Mouse (Mus musculus) retina, postnatal 7 days (tissue): ENCODE results near the gene Bricd5.
A peak's percentile ranks its signal among the peaks of the same experiment; 100 is the strongest.

ENCODE experiments used
- DNase-seq: peaks from one replicate; pipeline ENCODE4 v3.0.0-alpha.2; 2012; ENCODE audit warnings: low read depth, low spot score

Bricd5 gene

DNA sequence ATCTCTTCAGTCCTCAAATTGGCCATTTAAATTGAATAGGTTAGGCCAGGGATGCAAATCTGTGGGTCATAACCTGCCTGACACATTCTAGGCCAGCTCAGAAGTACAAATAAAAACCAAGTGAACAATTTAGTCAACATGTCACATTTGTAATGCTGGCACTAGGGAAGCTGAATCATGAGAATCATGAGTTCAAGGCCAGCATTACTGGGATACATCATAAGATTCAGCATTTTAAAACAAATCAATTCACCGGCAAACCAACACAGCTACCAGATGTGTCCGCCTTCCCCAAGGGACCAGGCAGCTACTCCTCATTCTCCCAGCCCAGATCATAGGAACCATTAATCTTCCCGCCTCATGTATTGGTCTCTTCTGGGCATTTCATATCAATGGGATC is 9.8 kb downstream of the Bricd5 start:
- no peak for DNase-seq

DNA sequence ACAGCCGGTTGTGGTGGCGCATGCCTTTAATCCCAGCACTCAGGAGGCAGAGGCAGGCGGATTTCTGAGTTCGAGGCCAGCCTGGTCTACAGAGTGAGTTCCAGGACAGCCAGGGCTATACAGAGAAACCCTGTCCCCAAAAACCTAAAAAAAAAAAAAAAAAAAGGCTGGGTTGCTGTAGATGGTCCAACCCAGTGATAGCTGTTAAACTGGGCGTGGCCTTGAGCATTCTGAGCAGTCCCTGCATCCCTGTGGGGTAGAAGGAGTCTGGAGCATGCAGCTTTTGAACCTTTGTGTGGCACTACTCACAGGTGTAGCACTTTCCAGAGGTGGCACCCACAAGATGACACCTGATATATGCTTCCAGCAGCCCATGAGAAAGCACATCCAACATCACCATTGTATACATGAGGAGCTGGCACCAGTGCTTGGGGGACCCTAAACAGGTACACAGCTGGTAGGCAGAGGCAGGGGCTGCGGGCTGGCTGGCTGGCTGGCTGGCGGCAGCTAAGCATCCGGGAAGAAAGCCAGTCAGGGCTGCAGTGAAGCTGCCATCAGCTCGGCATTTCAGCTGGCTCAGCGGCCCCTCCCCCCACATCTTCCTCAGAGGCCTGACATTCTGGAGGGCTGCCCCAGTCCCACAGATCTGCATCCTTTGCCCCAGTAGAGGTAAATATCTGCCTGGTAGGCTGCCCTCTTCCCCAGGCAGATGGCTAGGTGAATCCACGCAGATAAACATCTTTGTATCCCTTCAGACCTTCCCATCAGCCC is 11.6 kb downstream of the Bricd5 start:
- DNase-seq, result no peak

GRCm38 (mm10) chr17:24488186-24488661 is 14.5 kb downstream of the Bricd5 start, which contains the start of gene Caskin1:
Gene Caskin1 (plus strand): TSS chr17:24488601.
- DNase-seq, result no peak

DNA sequence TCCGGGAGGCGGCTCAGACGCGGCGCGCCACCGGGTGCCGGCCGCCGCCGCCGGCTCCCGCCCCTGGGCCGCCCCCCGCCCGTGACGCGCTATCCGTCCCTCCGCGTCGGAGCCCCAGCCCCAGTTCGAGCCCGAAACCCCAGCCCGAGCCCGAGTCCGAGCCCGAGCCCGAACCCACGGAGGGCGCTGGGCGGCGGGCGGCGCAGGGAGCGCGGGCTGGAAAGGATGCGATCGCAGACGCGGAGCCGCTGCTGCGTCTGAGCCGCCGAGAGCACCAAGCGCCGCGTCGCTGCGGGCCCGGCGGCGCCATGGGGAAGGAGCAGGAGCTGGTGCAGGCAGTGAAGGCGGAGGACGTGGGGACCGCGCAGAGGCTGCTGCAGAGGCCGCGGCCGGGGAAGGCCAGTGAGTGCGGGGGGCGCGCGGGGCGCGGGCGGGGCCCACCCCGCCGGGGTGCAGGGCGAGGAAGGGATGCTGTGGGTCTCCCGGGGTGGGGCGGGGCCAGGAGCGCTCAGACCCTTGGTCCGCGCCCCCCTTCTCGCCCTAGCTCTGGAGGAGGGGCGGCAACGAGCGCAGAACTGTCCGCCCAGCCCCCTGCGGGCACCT is 15.1 kb downstream of the Bricd5 start:
- DNase-seq, result no peak

DNA sequence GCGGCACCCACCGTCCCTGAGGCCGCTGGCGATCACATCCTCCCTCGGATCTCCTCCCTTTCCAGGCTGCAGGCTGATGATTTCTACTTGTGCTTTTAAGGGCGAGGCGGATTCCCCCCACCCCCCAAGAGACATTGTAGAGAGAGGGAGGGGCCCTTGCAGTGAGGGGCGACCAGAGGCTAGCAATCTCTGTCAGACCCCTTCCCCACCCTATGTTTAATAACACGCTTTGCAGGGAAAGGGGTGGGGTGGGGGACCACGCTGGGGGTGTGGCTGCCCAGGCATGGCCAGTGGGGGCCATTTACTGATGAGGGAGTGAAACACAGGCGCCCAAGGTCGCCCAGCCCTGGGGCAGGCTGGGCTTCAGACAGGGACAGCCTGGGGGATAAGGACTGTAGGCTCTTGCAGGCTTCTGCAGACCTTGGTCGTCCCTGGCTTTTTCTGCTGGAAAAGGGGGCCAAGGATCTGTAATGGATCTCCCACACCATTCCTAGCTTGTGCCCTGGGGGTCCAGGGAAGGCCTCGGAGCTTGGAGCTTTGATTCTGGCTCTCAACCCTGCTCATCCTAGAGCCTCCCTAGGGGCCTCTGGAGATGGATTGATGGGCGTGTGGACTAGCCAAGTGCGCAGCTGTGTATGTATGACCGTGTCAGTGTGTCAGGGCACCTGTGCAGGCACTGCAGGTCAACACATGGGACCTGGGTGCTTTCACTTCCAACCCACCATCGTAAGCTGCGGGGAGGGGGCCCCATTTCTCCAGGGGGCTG is 15.8 kb downstream of the Bricd5 start:
- no peak for DNase-seq

GRCm38 (mm10) chr17:24490399-24490798 is 16.7 kb downstream of the Bricd5 start:
- DNase-seq, result no peak

DNA sequence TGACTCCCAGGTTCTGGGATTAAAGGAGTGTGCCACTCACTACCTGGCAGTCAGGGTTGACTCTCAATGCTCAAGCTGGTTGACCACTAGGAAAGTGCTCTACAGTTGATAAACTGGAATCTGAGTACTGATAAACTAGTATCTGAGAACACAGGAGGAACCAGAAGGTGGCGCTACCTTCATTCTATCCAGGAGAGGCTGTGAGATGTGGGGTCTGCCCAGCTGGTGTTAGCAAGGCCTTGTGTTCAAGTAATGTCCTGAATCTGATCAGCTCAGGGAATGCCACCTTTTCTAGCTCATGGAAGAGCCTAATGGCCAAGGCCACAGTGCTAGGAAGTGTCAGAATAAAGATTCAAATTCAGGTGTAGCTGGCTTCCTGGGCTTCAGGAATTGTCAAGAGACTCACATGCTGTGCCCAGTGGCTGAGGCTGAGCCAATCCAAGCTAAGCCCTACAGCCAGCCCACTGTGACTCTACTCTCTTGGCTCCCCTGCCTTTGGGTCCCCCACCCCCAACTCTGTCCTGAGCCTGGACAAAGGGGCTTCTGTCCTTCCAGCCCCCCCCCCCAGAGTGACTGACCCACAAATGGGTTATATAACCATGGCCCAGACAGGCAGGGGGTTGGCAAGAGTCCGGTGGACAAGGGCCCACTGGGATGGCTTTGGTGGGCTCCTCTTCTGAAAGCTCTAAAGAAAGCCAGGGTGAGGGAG is 21.1 kb downstream of the Bricd5 start:
- DNase-seq, result peak; percentile 51

DNA sequence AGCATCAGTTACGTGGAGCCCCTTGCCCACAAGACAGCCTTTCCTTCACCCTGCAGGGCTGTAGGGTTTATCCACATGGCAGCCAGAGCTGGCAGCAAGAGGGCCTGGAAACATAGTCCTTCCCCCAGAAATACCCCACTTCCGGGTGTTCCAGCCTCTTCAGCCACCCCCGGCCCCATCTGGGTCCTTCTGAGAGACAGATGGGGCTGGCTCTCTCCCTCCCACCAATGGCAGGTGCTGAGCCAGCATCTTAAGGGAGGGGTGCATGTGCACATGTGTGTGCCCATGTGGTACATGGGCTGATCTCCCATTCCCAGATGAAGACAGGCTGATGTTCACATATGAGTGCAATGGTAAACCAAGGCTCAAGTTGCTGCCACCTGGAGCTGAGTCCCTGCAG is 21.8 kb downstream of the Bricd5 start:
- no peak for DNase-seq

DNA sequence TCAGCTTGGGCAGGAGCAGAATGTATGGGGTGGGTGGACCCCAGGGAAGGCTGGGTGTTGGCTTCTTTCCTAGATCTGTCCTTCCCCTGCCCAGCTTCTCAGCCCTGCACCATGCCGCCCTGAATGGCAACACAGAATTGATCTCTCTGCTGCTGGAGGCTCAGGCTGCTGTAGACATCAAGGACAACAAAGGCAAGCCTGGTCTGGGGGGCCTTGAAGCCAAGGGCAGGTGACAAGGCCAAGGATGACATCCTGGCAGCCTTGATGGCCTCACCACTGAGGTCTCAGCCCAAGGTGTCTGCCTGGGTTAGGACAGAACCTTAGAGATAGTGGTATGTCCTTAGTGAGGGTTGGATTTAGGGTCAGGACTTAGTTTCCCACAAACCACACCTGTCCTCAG is 22.3 kb downstream of the Bricd5 start:
- DNase-seq, result no peak

GRCm38 (mm10) chr17:24502208-24502607 is 28.5 kb downstream of the Bricd5 start:
- DNase-seq, result peak; percentile 62

DNA sequence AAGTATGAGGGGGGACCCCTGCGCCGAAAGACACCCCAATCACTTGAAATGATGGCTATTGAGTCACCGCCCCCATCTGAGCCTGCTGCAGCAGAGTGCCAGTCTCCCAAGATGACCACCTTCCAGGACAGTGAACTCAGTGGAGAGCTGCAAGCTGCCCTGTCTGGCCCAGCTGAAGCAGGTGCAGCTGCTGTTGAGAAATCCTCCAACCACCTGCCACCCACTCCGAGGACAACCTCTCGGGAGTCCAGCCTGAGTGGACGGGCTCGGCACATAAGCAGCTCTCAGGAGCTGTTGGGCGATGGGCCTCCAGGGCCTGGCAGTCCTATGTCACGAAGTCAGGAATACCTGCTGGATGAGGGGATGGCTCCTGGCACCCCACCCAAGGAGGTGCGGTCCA is 30.4 kb downstream of the Bricd5 start:
- no peak for DNase-seq

DNA sequence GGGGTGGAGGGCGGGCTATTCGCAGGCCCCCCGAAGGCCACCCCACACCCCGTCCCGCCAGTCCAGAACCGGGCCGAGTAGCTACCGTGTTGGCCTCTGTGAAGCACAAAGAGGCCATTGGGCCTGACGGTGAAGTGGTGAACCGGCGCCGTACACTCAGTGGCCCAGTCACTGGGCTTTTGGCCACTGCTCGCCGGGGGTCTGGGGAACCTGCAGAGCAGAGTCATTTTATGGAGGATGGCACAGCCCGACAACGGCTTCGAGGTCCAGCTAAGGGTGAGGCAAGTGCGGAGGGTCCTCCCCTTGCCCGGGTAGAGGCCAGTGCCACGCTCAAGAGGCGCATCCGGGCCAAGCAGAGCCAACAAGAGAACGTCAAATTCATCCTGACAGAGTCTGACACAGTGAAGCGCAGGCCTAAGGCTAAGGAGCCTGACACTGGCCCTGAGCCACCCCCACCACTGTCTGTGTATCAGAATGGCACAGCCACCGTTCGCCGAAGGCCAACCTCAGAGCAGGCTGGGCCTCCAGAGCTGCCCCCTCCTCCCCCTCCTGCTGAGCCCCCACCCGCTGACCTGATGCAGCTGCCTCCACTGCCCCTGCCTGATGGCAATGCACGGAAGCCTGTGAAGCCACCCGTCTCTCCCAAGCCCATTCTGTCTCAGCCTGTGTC is 31.7 kb downstream of the Bricd5 start:
- DNase-seq, result no peak

GRCm38 (mm10) chr17:24506332-24507070 is 32.8 kb downstream of the Bricd5 start:
- DNase-seq, result no peak

DNA sequence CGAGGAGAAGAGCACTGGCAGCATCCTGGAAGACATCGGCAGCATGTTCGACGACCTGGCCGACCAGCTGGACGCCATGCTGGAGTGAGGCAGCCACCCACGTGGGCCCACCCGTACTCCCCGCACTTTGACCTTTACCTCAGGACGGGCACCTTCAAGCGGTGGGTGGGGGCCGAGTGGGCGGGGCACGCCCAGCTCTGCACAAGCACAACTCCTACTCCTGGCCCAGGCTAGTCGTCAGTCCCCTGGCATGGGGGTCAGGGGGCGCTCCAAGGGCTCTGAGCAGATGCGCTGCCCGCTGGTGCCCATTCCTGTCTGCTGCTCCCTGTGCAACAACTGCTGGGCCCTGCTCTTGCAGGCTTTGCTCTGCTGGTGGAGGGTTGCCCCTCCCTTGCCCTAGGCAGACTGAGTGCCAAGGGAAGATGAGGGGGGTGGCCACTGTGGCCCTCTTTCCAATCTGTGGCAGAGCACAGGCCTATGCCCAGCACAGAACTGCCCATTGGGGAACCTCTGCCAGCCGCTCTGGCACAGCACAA is 33.5 kb downstream of the Bricd5 start:
- no peak for DNase-seq

GRCm38 (mm10) chr17:24507806-24508460 is 34.2 kb downstream of the Bricd5 start:
- DNase-seq, result no peak

DNA sequence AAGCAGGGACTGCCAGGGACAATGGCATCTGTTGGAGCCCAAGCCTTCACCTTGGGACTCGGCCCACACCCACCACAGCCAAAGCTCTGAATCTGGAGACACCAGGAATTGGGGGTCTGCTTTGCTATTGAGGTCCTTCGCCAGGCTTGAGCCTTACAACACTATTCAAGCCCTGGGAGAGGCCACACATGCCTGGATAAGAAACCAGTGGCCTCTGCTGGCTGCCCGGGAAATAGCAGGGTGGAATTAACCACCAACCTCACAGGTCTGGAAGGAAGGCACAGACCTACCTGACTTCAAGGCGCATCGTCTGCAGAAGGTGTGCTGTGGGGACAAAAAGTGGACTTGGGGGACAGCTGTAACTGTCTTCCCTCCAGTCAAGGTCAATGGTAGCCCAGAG is 39.9 kb downstream of the Bricd5 start:
- DNase-seq, result peak; percentile 52

- no peak for DNase-seq
Measured at GRCm38 (mm10) chr17:24514270-24515257, 40.9 kb downstream of the Bricd5 start.

DNA sequence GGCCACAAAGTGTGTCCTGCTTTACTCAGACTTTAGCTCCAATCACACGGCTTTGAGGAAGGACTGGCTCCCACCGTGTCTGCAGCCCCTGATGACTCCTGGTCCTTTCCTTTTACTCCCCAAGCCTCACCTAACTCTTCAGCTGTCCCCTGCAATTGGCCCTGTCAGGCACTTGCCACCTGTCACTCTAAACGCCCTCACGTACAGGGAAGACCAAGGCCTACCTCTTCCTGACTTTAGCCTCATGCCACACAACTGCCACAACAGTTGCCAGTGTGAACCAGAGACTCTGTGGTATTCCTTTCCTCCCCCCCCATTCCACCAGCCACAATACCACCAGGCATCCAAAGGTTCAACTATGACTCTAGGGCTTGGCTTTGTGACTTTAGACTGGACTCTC is 46.8 kb downstream of the Bricd5 start:
- DNase-seq, result no peak

GRCm38 (mm10) chr17:24524734-24525133 is 51.0 kb downstream of the Bricd5 start:
- no peak for DNase-seq
